Mouse (Mus musculus): ENCODE results near the gene Btbd35f23.
"Not testable (repeated sequence)": the region's sequence is repeated elsewhere in the genome, so short reads cannot be mapped to it uniquely, and the experiment has no call there.

The Btbd35f23 gene

DNA sequence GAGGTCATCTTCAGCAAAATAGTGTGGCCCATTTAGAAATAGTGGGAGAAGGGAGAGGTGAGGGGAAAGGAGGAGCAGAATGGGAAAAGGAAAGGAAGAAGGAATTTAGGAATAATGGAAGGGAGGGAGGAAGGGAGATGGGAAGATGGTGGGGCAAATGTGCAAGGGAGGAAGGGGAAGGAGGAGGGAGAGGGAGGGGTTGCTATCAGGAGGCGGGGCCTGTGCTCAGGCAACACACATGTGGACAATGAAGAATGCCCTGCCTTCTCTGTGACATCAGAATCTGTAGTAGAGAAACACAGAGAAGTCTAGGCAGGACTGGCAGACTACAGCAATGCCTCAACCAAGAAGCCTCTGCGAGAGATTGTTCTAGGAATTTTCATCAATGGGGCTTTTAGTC is at the start of gene Btbd35f23:
Gene Btbd35f23, plus strand, starts transcription at position 301 of the 400 bp plus-strand sequence.
- DNase-seq: not testable (repeated sequence)
